Mouse (Mus musculus): Measurements from ENCODE around the gene Ccn2. TPM values are rescaled to one million over a fixed set of nuclear protein-coding genes. Genes with fewer than 3 reads are reported as not detected.

The Ccn2 gene
- polyA plus RNA-seq, 1 experiment from 2014 or later: 20.5 TPM

DNA sequence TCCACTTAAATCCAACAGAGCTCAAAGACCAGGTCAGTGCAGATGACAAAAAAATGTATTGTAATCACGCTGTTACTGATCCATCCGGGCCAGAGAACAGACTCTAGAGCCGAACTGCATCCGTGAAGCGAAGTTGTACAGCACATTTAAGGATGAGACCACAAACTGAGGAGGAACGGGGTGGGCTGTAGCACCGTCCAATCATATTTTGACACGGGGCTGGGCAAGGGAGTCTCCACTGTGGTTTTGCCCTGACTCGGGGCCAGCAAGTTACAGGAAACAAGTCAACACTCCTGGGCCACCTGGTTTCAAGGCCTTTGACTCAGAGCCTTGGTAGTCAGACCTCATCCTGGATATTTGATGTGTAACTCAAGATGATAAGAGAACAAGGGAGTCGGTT is 40.6 kb downstream of the Ccn2 start:
- no peak for DNase-seq (ENCODE audit: low spot score)
- 89% methylated on average over 10 of the region's 10 CpGs for WGBS
- Histone ChIP-seq H3K4me3 (no peak overlapping the region), H3K27ac (peak overlapping the region; percentile 42; the same call in 1 of the 2 replicates), H3K27me3 (ENCODE audit: insufficient read depth, poor library complexity, severe bottlenecking) (no peaks in the 10 kb centered on the region), H3K4me1 (peaks cover 34% of the 10 kb centered on the region), H3K9me3 (no peaks in the 10 kb centered on the region), H3K36me3 (no peaks in the 10 kb centered on the region)

GRCm38 (mm10) chr10:24636986-24637385 is 41.7 kb downstream of the Ccn2 start:
- H3K36me3 ChIP-seq: no peaks in the 10 kb centered on the region
- H3K4me1 ChIP-seq: peaks cover 34% of the 10 kb centered on the region
- no peaks in the 10 kb centered on the region for H3K27me3 ChIP-seq (ENCODE audit: insufficient read depth, poor library complexity, severe bottlenecking)
- no peak overlapping the region for H3K4me3 ChIP-seq
- no peak for DNase-seq (ENCODE audit: low spot score)
- H3K27ac ChIP-seq: no peak overlapping the region
- 86% methylated on average over 2 of the region's 2 CpGs for WGBS
- H3K9me3 ChIP-seq: no peaks in the 10 kb centered on the region

- no peak overlapping the region for H3K27ac ChIP-seq
- no peaks in the 10 kb centered on the region for H3K36me3 ChIP-seq
- DNase-seq (ENCODE audit: low spot score): no peak
- 52% methylated on average over 10 of the region's 10 CpGs for WGBS
- no peak overlapping the region for H3K4me3 ChIP-seq
- H3K4me1 ChIP-seq: peaks cover 34% of the 10 kb centered on the region
- no peaks in the 10 kb centered on the region for H3K27me3 ChIP-seq (ENCODE audit: insufficient read depth, poor library complexity, severe bottlenecking)
- H3K9me3 ChIP-seq: no peaks in the 10 kb centered on the region
Measured at GRCm38 (mm10) chr10:24638306-24639070, 43.2 kb downstream of the Ccn2 start.

- 64% methylated on average over 7 of the region's 7 CpGs for WGBS
- H3K4me1 ChIP-seq: peaks cover 29% of the 10 kb centered on the region
Measured at GRCm38 (mm10) chr10:24639596-24639995, 44.4 kb downstream of the Ccn2 start.

GRCm38 (mm10) chr10:24640186-24640875 is 45.1 kb downstream of the Ccn2 start:
- H3K36me3 ChIP-seq: no peaks in the 10 kb centered on the region
- no peaks in the 10 kb centered on the region for H3K9me3 ChIP-seq
- peaks cover 24% of the 10 kb centered on the region for H3K4me1 ChIP-seq
- no peak for DNase-seq (ENCODE audit: low spot score)
- no peak overlapping the region for H3K4me3 ChIP-seq
- no peaks in the 10 kb centered on the region for H3K27me3 ChIP-seq (ENCODE audit: insufficient read depth, poor library complexity, severe bottlenecking)
- no peak overlapping the region for H3K27ac ChIP-seq
- WGBS: 67% methylated on average over 6 of the region's 6 CpGs

More at GRCm38 (mm10) chr10:24639596-24639995, 44.4 kb downstream of the Ccn2 start:
- no peaks in the 10 kb centered on the region for H3K9me3 ChIP-seq
- H3K36me3 ChIP-seq: no peaks in the 10 kb centered on the region
- DNase-seq (ENCODE audit: low spot score): no peak
- H3K27ac ChIP-seq: no peak overlapping the region; the same call in 1 of the 2 replicates
- no peaks in the 10 kb centered on the region for H3K27me3 ChIP-seq (ENCODE audit: insufficient read depth, poor library complexity, severe bottlenecking)
- no peak overlapping the region for H3K4me3 ChIP-seq

DNA sequence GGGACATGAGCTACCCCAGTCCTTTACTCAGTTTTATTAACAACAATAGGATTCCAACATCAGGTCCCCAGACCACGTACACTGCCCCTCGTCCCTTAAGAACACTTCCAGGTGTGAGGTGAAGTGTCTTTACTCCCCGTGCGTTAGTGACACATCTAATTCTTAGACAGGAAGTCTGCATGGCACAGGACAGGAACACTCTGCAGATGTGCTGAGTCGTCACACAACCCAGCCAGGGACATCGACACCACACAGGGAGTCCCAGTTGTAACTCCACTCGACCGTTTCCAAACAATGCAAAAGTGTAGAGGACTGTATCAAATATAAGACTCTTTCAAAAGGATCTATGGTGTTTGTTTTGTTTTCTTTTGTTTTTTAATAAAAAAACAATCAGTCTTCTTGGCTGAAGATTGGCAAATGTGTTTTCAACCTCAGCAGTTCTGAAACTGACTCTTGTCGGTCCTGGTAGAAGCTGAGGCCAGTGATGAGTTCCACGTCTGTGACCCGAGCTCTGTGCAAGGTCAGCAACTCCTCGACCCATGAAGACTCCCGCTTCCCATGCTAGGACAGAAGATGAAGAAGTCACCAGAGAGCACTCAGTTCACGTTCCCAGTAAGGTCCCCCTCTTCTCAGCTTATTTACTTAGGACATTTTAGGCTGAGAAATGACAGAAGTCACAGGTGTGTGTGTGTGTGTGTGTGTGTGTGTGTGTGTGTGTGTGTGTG is 46.3 kb downstream of the Ccn2 start:
- no peak overlapping the region for H3K4me3 ChIP-seq
- no peak for DNase-seq (ENCODE audit: low spot score)
- no peak overlapping the region for H3K27ac ChIP-seq
- 63% methylated on average over 14 of the region's 14 CpGs for WGBS
- H3K4me1 ChIP-seq: peaks cover 17% of the 10 kb centered on the region
- no peaks in the 10 kb centered on the region for H3K36me3 ChIP-seq
- no peaks in the 10 kb centered on the region for H3K27me3 ChIP-seq (ENCODE audit: insufficient read depth, poor library complexity, severe bottlenecking)
- H3K9me3 ChIP-seq: no peaks in the 10 kb centered on the region

- 81% methylated on average over 11 of the region's 11 CpGs for WGBS
- Histone ChIP-seq H3K4me3 (no peak overlapping the region), H3K27ac (no peak overlapping the region), H3K36me3 (no peaks in the 10 kb centered on the region), H3K4me1 (peaks cover 17% of the 10 kb centered on the region), H3K9me3 (no peaks in the 10 kb centered on the region), H3K27me3 (ENCODE audit: insufficient read depth, poor library complexity, severe bottlenecking) (no peaks in the 10 kb centered on the region)
- DNase-seq (ENCODE audit: low spot score): no peak
Measured at GRCm38 (mm10) chr10:24642796-24643580, 47.7 kb downstream of the Ccn2 start.

DNA sequence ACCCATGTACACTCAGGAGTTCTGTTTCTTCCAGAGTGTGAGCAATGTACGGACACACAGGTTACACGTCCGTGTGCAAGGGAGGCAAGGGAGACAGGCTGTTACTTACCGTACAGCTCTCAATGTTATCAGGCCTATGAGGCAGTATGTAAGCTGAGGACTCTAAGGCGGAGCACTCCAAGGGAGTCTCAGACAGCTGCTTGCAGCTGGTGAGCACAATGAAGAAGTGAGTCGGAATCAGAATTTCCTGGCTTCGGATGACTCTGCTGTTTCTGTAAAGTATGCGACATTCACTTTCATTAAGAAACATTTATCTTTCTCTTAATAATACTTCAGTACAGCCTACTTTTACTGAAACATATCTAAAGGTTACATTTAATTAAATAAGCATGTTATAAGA is 49.9 kb downstream of the Ccn2 start:
- Histone ChIP-seq H3K27ac (no peak overlapping the region), H3K4me1 (0 out of 2 replicates have a peak, but pooled peaks cover 5% of the 10 kb centered on the region), H3K27me3 (ENCODE audit: insufficient read depth, poor library complexity, severe bottlenecking) (no peaks in the 10 kb centered on the region), H3K9me3 (no peaks in the 10 kb centered on the region), H3K4me3 (no peak overlapping the region), H3K36me3 (no peaks in the 10 kb centered on the region)
- DNase-seq (ENCODE audit: low spot score): no peak
- WGBS: 89% methylated on average over 8 of the region's 8 CpGs

Other genes starting within 250 kb of the Ccn2 start
- gene Enpp1, start 116.7 kb downstream of the Ccn2 start, polyA plus RNA-seq (2016; fragmentation: Nextera tagmentation; extraction: Ambion mirVana): 4.2 and 4.9 TPM in 2 replicates
- gene Enpp3, start 247.4 kb downstream of the Ccn2 start, polyA plus RNA-seq (2016; fragmentation: Nextera tagmentation; extraction: Ambion mirVana): 1.5 and 2.1 TPM in 2 replicates